Mouse (Mus musculus): ENCODE measurements at regions not wholly inside any gene's neighbourhood (a gene's known extent, or its start where the extent isn't known, plus 50 kb on each side); places are given as distances from the start of the nearest gene placed in this dataset.

- DNase-seq (ENCODE audit: low spot score in 2 of 2) = no peak
Observed at GRCm38 (mm10) chr3:117927527-117927926, 58.8 kb upstream of the Snx7 start.
